Mouse (Mus musculus) gonadal fat pad, adult 2 months (tissue): ENCODE results near the gene Igfbp2. TPM values are rescaled to one million over a fixed set of nuclear protein-coding genes. Genes with fewer than 3 reads are reported as not detected.

Experiments
- DNase-seq: peaks from one replicate; pipeline ENCODE4 v3.0.0-alpha.2; 2012; ENCODE audit warnings: low read depth
- polyA plus RNA-seq: library from polyadenylated mRNA; depleted of rRNA; stranded (reverse); fragments of >200 nt; gene quantifications from 2 replicates; pipeline ENCODE4 v1.2.3, GENCODE M21; 2012

Gene Igfbp2
- polyA plus RNA-seq, 1 experiment: 35.3 TPM

GRCm38 (mm10) chr1:72815184-72815583 is 9.1 kb upstream of the Igfbp2 start:
- DNase-seq: no peak

GRCm38 (mm10) chr1:72815616-72816015 is 8.7 kb upstream of the Igfbp2 start:
- no peak for DNase-seq

GRCm38 (mm10) chr1:72819995-72820394 is 4.3 kb upstream of the Igfbp2 start:
- no peak for DNase-seq

- no peak for DNase-seq
Measured at GRCm38 (mm10) chr1:72822893-72823292, 1.4 kb upstream of the Igfbp2 start.

GRCm38 (mm10) chr1:72824707-72825101 is 401 bp downstream of the Igfbp2 start:
- DNase-seq: no peak

- DNase-seq: no peak
Measured at GRCm38 (mm10) chr1:72825286-72825685, 983 bp downstream of the Igfbp2 start.

GRCm38 (mm10) chr1:72825921-72826320 is 1.6 kb downstream of the Igfbp2 start:
- DNase-seq: no peak

GRCm38 (mm10) chr1:72826446-72826845 is 2.1 kb downstream of the Igfbp2 start:
- no peak for DNase-seq

- no peak for DNase-seq
Measured at GRCm38 (mm10) chr1:72826931-72827330, 2.6 kb downstream of the Igfbp2 start.

- DNase-seq: no peak
Measured at GRCm38 (mm10) chr1:72827411-72828315, 3.4 kb downstream of the Igfbp2 start.

GRCm38 (mm10) chr1:72828843-72829242 is 4.5 kb downstream of the Igfbp2 start:
- DNase-seq: no peak

GRCm38 (mm10) chr1:72830485-72830884 is 6.2 kb downstream of the Igfbp2 start:
- DNase-seq: no peak

- DNase-seq: no peak
Measured at GRCm38 (mm10) chr1:72832715-72833153, 8.4 kb downstream of the Igfbp2 start.

GRCm38 (mm10) chr1:72833563-72833962 is 9.3 kb downstream of the Igfbp2 start:
- DNase-seq: no peak

GRCm38 (mm10) chr1:72839356-72839755 is 15.1 kb downstream of the Igfbp2 start:
- DNase-seq: no peak

- no peak for DNase-seq
Measured at GRCm38 (mm10) chr1:72839791-72840190, 15.5 kb downstream of the Igfbp2 start.

GRCm38 (mm10) chr1:72842666-72843459 is 18.6 kb downstream of the Igfbp2 start:
- DNase-seq: peak; percentile 81

GRCm38 (mm10) chr1:72844675-72845074 is 20.4 kb downstream of the Igfbp2 start:
- no peak for DNase-seq

GRCm38 (mm10) chr1:72847849-72848380 is 23.6 kb downstream of the Igfbp2 start:
- DNase-seq: no peak

- no peak for DNase-seq
Measured at GRCm38 (mm10) chr1:72849037-72849436, 24.7 kb downstream of the Igfbp2 start.

- DNase-seq: no peak
Measured at GRCm38 (mm10) chr1:72853759-72854158, 29.5 kb downstream of the Igfbp2 start.
